Mouse (Mus musculus) megakaryocyte-erythroid progenitor cell, adult 5 weeks (primary cell): ENCODE data around the gene Dnajc24. TPM values are rescaled to one million over a fixed set of nuclear protein-coding genes. Genes with fewer than 3 reads are reported as not detected.

Experiments used
- polyA plus RNA-seq: library from polyadenylated mRNA; stranded (reverse); fragments of >175 nt; gene quantifications from 2 replicates; pipeline ENCODE4 v1.2.3, GENCODE M21; 2012

Dnajc24 gene
- 12.8 and 19.7 TPM in 2 replicates for polyA plus RNA-seq

DNA sequence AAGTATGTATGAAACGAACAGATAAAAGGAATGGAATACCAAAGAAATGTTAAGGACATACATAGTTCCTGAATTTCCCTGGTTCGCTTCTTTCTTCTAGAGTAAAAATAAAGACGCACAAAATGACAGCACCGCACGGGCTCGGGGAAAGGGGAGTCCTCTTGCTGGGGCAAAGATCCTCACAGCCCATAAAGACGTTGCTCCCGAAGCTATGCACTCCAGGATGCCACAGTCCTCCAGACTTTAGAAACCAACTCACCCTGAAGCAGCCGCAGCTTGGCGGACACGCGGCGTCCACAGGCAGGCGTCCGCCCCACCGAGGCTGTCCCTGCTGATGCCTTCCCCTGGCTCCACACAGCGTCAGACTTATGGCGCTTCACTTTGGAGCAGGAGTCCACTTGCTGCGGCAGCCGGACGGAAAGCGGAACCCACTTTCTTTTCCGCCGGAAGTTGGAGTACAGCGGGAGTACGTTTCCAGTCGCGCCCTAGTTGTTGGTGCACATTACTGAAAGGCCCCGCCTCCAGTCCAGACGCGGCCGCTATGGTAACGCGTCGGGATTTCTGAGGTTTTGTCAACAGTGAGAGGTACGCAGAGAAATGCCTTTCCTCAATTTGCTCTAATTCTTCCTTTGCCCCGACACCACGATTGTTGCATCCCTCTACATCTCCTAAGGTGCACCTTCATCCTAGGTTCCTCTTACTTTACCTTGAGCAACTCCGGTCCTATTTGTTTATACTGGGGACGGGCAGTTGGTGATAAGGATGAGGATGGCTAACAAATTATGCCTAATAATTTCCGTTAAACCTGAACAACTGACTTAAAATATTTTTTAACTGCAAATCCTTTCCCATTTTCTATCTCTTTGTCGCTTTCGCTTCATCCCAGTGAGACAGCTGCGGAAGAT is at the start of gene Dnajc24:
Gene Dnajc24 (minus strand): TSS at position 715 of the 905 bp plus-strand sequence.

Other genes starting within 250 kb of the Dnajc24 start
- 4.0 and 4.7 TPM in 2 replicates for gene Elp4, start 99.0 kb downstream of the Dnajc24 start, polyA plus RNA-seq
- 2.1 and 3.1 TPM in 2 replicates for gene Immp1l, start 98.9 kb downstream of the Dnajc24 start, polyA plus RNA-seq